Mouse (Mus musculus) adipocyte (in vitro differentiated cells): Measurements from ENCODE around the gene Skint10.
A peak's percentile ranks its signal among the peaks of the same experiment; 100 is the strongest.

ENCODE experiments used
- DNase-seq: peaks from one replicate; pipeline ENCODE4 v3.0.0-alpha.2; 2016; ENCODE audit warnings: low spot score

Gene Skint10

GRCm38 (mm10) chr4:112774766-112775165, at the start of gene Skint10:
Gene Skint10, minus strand, starts transcription at chr4:112774866.
- no peak for DNase-seq

- peak; percentile 32 for DNase-seq
These were observed 16.0 kb upstream of the Skint10 start for GRCm38 (mm10) chr4:112790646-112791045.
